Comparison of ENCODE assay signal across 7 mouse cellular contexts in the genomic region with DNA sequence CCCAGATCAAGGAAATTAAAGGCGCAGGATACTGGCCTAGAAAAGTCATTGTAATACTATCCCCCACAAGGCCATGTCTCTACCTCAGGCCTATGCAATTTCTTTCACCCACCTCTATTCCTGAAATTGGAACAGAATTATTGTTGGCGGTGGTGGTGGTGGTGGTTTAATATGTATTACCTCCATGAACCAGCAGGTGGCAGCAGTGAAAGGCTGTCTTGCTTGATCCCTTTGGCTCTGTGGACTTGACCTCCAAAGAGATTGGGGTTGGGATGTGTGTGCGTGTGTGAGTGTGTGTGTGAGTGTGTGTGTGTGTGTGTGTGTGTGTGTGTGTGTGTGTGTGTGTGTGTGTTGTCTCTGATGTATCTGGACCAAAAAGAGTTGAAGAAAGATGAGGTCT. TPM values are rescaled to one million over a fixed set of nuclear protein-coding genes. Genes with fewer than 3 reads are reported as not detected.
A peak's percentile ranks its signal among the peaks of the same experiment; 100 is the strongest.
DNase-seq lines count a peak whose midpoint lies in the region.

No protein-coding gene starts in this region.

- H3K27me3 ChIP-seq in limb, embryonic 10.5 days (ENCODE audit: low read depth, poor library complexity, severe bottlenecking), result peaks cover 51% of the 10 kb centered on the region

- DNase-seq in right cerebral cortex, adult 18-20 months, result peak; percentile 55
- no peak for DNase-seq in right cerebral cortex, postnatal 36 days (ENCODE audit: low spot score in 2 of 2)
- DNase-seq in adrenal gland, adult (ENCODE audit: inconsistent age in 2 of 2, low spot score in 1 of 2), result peak; percentile 39 to 86
- DNase-seq in cerebellum, postnatal 36 days, result peak; percentile 62 to 80
- peak; percentile 61 to 86 for DNase-seq in heart, postnatal 10 days
- DNase-seq in limb, embryonic 10.5 days (ENCODE audit: low spot score), result peak; percentile 71
- DNase-seq in retina, embryonic 14.5 days (ENCODE audit: low spot score), result peak; percentile 89

- peaks cover 37% of the 10 kb centered on the region for H3K4me1 ChIP-seq in limb, embryonic 10.5 days

- no peaks in the 10 kb centered on the region for H3K9me3 ChIP-seq in limb, embryonic 10.5 days (replicated peaks)

- no peak overlapping the region for H3K27ac ChIP-seq in limb, embryonic 10.5 days

- WGBS in limb, embryonic 10.5 days, result 18% methylated on average over 3 of the region's 3 CpGs

- no peaks in the 10 kb centered on the region for H3K36me3 ChIP-seq in limb, embryonic 10.5 days

- no peak overlapping the region for H3K4me3 ChIP-seq in limb, embryonic 10.5 days

- intact Hi-C loops in heart, postnatal 10 days (cut with DNase I), result loop anchor here (1.0 to 10.0 kb wide), 3 partner anchors 97 to 308 kb away; partner anchors contain the start of gene Gnat1

RNA-seq across cellular contexts. Expression of gene 6430571L13Rik, which starts 26.2 kb away (rescaled TPM):
- total RNA-seq in heart, postnatal 10 days (2021), result 10 to 100 TPM in 1 of 2 experiments, 1 to 10 TPM in 1; 8.9 to 11.4 TPM
- polyA plus RNA-seq in limb, embryonic 10.5 days (2016; fragmentation: Nextera tagmentation; extraction: Ambion mirVana), result 0.72 and 0.74 TPM in 2 replicates

RNA-seq across cellular contexts. Expression of gene Hemk1, which starts 28.5 kb away (rescaled TPM):
- total RNA-seq in heart, postnatal 10 days (2021), result 10 to 100 TPM; 16.8 to 17.0 TPM
- polyA plus RNA-seq in limb, embryonic 10.5 days (2016; fragmentation: Nextera tagmentation; extraction: Ambion mirVana), result 10.3 and 12.2 TPM in 2 replicates

RNA-seq across cellular contexts. Expression of gene Cacna2d2, which starts 32.8 kb away (rescaled TPM):
- total RNA-seq in heart, postnatal 10 days (2021), result 10 to 100 TPM in 1 of 2 experiments, 1 to 10 TPM in 1; 7.3 to 13.2 TPM
- polyA plus RNA-seq in limb, embryonic 10.5 days (2016; fragmentation: Nextera tagmentation; extraction: Ambion mirVana), result 0.20 and 0.34 TPM in 2 replicates

Comparison
In these comparisons a context has a peak if more than half of its experiments do, and no peak if none do; other contexts are left out.
1. DNase-seq: peak in right cerebral cortex, adult 18-20 months (single experiment), adrenal gland, adult (2 of 2), cerebellum, postnatal 36 days (2 of 2), heart, postnatal 10 days (2 of 2), limb, embryonic 10.5 days (single experiment) and retina, embryonic 14.5 days (single experiment); none in right cerebral cortex, postnatal 36 days (0 of 2).